Mouse (Mus musculus) embryonic fibroblast, embryonic 13.5 days (primary cell): ENCODE data around the gene Alyref.

Source experiments
- CTCF ChIP-seq: IDR thresholded peaks from 2 replicates; pipeline ENCODE4 v1.5.1; 2011; ENCODE audit warnings: mild to moderate bottlenecking, control low read depth, low read length, moderate library complexity, borderline replicate concordance; ENCODE audit not compliant: insufficient read depth
- POLR2A ChIP-seq: IDR thresholded peaks from 2 replicates; pipeline ENCODE4 v1.6.1; 2011; ENCODE audit warnings: low read depth, mild to moderate bottlenecking, control low read depth, low read length, moderate library complexity

DNA sequence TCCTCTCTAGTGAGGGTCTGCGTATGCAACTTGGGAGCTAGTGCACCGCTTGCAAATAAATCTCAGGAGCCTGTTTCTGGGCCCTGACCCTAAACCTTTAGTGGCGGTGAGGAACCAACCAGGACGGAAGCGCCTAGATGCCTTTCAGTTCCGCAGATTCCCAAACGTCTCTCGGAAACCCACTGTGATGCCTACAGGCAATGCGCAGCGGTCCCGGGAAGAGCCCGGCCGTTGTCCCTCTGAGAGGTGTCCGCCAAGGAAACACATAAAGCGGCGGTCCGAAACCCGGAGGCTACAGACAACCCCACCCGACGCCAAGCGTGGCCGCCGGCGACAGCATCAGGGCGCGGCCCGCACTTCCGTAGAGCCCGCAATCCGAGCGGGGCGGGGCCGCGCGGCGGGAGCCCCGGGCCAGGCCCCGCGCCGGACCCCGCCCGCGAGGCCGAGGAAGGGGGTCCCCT is 17.3 kb downstream of the Alyref start:
- TF ChIP-seq POLR2A = 0 out of 2 replicates have a peak, but pooled peaks have one; percentile 11
- no peak for TF ChIP-seq CTCF
